Mouse (Mus musculus) regulatory T cell (primary cell): Measurements from ENCODE around the gene Ptcra.

ENCODE experiments used
- in situ Hi-C: fragments of 300-600 bp; cut with MboI, MseI; formaldehyde crosslinking; loops from one replicate; pipeline ENCODE4 v1.15.1; 2025; ENCODE audit warnings: high pct_unique_total_duplicates

The Ptcra gene

DNA sequence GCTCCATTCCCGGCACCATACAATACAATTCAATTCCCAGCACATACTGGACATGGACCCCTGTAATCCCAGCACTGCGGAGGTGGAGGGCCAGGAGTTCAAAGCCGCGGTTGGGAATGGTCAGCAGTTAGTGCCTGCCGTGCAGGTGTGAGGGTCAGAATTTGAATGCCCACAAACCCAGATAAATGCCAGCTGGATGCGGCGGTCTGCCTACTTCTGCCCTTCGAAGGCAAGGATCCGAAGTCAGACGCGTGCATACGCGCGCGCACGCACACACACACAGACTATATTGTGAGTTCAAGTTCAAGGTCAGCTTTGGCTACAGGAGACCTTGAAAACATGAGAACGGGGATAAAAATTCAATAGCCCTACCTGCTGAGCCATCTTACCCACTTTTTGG lies 8.1 kb upstream of the Ptcra start:
- in situ Hi-C loops = no loop called here

DNA sequence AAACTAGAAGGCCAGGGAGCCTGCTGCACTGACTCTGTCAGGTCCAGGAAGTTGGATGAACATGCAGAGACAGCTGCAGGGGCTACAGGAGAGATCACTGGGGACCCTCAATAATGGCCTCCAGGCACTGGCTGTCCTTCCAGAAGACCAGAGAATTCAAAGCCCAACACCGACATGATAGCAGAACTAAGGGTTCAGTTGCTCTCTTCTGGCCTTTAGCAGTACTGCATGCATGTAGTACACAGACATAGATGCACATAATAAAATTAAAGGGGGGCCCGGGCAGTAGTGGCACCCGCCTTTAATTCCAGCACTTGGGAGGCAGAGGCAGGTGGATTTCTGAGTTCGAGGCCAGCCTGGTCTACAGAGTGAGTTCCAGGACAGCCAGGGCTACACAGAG lies 7.5 kb upstream of the Ptcra start:
- in situ Hi-C loops = no loop called here

DNA sequence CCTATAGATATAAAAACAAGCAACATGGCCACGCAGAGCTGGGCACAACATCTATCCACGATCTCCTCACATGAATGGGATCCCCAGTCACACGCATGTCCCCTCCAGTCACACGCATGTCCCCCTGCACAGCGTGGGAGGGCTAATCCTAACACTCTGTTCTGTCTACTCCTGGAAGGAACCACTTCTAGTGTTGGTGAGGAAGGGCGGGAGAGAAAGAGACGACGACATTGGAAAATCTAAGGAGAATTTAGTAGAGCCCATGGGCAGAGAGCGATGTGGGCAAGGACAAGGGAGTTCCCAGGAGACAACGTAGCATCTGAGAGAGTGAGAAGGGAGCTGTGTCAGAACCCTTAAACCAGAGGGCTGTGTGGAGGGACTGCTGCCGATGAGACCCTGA lies 7.0 kb upstream of the Ptcra start:
- in situ Hi-C loops = no loop called here

DNA sequence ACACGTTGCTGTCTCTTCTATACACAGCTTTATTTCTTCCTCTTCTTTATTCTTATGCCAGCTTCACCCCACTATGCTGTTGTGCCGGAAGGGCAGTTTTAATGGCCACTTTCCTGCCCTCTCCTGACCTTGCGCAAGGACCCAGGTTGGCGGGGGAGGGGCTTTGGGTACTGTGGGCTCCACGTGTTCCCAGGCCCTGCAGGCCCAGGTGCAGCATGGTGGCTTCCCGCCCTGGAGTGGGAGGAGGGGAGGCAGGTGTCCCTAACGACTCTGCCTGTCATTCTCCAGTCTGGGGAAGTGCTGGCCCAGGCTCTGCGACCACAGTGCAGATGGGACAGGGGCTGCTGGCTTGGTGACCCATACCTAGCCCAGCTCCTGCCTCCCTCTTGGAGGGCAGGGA lies 4.4 kb upstream of the Ptcra start:
- in situ Hi-C loops = loop anchor here (5.0 kb wide), 1 partner anchor 51 kb away; no protein-coding TSS in a partner anchor

DNA sequence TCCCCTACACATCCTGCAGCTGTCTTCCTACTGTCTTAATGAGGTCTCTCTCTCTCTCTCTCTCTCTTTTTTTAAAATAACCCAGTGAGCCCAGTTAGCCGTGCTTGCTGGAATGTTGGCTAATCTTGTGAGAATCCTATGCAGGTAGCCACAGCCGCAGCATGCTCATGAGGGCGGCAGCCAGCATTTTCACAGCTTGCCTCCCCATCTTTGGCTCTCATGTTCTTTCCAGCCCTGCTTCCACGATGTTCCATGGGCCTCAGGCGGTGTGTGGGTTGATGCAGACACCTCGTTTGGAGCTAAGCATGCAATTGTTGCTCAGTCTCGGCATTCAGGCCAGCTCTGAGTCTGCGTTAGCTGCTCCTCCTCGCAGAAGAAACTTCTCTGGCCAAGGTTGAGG lies 1.4 kb upstream of the Ptcra start:
- in situ Hi-C loops = loop anchor here (5.0 kb wide), 1 partner anchor 48 kb away; no protein-coding TSS in a partner anchor

DNA sequence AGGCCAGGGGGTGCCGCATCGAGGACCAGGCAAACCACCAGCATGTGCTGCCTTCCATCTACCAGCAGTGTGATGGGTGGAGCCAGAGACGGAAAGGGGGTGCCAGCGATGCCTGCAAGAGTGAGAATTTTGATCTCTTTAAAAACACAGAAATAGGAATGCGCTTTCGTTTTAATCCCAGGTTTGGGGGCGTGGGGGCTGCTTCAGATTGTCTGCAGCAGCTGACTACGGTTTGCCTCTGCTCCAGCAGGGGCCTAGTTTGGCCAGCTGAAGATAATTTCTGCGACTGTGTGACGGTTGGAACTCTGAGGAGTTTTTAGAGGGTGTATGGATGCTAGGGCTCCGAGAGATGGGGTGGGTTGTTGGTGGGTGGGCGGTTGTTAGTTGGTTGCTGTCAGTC lies 4.8 kb downstream of the Ptcra start:
- in situ Hi-C loops = no loop called here

DNA sequence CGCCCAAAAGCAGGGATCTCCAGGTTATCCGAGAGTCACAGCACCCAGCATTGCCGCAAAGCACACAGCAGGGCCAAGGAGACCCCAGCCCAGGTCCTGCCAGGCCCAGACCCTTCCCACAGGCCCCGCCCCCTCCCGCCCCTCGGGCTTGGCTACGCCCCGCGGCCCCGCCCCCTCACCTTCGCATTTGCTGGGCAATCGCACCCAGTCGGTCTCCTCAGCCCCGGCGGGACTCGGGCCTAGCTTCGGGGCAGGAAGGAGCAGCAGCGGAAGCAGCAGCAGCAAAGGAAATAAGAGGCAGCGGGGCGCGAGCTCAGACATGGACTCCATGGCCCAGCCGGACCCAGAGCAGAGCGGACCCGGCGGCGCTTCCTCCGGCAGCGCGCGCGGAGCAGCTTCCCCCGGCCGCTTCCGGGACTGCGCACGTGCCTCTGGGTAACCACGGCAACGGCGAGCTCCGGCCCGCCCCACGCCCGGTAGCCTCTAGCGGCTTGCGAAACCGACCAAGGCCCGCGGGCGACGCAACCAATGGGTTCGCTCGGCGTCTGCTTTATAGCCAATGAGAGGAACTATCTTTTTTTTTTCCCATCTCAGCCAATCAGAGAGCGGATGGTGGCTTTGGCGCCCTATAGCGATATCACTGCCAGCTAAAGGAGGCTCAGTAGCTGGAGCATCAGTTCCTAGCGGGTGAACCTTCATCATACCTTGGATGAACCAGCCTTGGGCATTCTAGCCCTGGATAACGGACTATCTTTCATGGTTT lies 11.5 kb downstream of the Ptcra start, which contains the start of gene Cnpy3:
Cnpy3 (minus strand) TSS at position 421 of the 763 bp plus-strand sequence.
- in situ Hi-C loops = no loop called here

DNA sequence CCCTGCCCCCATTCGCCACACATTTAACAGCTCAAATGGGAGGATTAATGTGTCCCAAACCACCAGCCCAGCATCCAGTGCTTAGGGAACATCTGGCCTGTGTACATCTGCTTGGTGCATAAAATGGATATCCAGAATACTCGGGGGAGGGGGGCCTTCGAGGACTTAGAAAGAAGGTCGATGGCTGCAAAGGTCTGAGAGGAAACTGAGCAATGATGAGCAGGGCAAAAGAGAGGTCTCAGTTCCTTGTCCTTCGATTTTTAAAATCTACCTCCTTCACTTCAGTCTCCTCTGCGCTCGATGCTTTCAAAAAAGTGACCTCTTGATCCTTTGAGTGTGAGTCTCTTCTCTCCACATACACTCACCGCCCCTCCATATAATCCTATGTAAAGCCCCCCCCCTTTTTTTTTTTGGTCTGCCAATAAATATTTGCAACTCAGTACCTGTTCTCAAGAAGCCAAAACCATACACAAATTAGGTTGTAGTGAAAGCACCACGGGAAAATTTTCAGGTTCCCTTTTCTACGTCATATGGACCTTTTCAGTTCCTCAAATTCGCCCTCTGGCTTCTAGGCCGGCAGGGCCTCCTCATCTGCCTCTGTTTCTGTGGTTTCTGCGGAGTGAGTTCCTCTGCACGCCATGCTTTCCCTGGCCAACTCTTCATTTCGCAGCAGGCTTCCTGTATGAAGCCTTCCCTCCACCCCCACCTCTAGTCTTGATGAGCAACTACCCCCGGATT lies 12.3 kb downstream of the Ptcra start:
- in situ Hi-C loops = no loop called here

DNA sequence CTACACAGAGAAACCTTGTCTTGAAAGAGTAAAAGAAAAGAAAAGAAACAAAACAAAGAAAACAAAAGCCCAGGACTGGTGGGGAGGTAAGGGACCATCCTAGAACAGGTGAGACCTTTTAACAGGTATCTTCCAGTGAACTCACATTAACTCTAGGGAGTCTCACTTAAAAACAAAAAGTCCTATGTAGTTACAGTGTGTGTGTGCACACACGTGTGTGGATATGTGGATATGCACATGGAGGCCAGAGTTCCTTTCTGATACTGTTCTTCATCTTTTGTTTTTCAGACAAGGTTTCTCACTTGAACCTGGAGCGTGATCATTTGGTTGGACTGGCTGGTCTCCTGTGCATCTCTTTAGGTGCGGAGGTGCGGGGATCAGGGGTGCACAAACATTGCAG lies 12.9 kb downstream of the Ptcra start:
- in situ Hi-C loops = no loop called here

DNA sequence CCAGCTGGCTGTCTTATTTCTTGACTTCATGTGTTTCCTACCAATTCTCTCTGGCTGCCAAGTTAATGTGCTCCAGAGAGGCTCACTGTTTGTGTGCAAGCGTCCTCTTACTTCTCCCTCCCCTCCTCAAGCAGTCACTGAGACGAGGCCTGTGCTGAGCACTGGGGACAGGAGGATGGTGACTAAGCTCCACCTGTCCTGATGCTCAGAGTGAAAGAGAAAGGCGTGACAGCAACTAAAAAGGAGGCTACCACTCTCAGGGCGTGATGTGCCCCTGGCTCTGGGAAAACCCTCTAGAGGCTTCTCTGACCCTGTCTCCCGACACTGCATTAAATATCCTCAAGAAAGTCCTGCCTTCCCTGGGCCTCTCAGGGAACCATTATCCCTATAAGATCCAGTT lies 14.2 kb downstream of the Ptcra start:
- in situ Hi-C loops = no loop called here

DNA sequence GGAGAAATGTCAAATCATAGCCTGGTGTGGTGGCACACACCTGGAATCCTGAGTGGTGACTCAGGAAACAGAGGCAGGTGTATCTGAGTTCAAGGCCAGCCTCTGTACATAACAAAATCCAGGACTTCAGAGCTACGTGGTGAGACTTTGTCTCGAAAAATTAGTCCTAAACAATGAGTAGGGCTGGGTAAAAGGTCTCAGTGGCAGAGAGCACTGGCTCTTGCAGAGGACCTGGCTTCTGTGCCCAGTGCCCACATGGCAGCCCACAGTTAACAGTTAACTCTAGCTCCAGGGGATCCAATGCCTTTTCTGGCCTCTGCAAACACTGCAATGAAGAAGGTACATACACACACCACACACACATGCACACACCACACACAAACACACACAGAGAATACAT lies 15.7 kb downstream of the Ptcra start:
- in situ Hi-C loops = no loop called here

DNA sequence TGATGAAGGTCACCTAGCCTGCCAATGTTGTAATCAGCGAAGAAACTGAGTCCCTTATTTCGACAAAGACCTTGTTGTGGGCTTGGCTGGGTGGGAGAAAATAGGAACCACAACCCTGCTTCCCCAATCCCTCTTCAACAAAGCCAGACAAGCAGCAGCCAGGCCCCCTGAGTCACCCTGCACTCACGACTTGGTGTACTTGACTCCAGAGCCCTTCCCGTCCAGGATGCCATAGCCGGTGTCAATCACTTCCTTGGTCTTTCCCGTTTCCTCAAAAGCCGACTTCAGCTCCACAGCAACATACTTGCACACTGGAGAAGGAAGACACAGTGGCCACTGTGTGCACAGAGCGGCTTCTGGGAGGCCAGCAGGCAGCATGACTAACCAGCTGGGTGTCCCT lies 16.3 kb downstream of the Ptcra start:
- in situ Hi-C loops = no loop called here

DNA sequence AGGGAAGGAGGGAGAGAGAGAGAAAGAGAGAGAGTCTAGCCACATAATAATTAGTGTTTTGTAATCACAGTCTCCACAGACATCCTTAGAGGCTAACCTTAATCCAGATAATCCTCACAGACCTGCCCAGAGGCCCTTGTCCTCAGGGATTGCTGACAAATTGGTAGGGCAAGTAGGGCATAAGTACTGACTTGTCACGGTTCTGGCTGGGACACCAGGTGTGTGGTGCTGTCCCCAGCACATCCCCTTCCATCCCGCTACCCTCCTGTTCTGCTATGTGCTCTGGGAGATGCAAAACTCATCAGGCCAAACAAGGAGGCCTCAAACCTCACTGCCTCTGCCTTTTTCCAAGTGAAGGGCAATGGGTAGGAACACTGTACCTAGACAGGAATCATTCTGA lies 18.0 kb downstream of the Ptcra start:
- in situ Hi-C loops = no loop called here

DNA sequence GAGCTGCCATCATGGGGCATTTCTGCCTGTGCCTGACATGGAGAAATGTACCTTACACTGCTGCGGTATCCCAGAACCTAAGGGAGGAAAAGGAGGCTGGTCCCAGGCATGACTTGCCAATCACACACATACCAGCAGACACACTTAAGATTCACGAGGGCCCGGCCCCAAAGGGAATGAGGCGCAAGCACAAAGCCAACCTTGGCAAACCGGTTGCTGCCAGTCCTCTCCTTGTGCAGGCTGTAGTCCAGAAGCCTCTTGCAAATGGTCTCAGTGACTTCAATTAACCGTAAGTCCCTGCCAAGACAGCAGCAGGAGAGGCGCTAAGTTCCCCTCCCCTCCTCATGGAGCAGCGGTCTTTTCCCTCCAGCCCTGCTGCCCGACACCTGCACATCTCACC lies 20.5 kb downstream of the Ptcra start:
- in situ Hi-C loops = no loop called here

DNA sequence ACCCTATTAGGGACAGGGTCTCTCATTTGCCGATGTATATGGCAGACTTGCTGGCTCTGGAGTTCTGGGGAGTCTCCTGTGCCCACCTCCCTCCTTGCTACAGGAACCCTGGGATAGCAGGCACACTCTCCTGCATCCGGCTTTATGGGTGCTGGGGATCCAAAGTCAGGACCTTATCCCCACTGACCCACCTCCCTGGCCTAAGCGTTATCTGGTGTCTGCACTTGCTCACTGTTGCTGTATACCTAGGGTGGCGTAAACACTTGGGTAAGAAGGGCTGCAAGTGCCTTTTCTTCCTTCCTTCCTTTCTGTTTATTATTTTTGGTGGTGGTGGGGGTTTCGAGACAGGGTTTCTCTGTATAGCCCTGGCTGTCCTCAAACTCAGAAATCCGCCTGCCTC lies 22.2 kb downstream of the Ptcra start:
- in situ Hi-C loops = no loop called here

DNA sequence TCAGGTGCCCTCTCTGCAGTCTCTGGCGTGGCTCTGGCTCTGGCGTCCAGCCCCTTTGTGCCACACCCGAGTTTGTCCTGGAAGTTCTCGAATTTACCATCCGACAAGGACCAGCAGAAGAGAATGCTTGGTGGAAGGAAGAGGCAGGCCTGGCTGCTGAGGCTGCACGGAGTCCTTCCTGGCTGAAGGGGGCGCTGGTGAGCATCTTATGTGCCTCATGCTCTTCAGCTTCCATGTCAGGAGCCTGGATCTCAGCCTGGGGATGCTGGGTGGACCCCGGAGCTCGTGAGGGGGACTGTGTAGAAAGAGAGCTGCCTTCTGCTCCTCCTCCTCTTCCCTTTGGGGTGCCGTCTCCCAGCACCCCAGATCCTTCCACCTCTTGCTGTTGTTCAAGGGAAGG lies 27.4 kb downstream of the Ptcra start:
- in situ Hi-C loops = no loop called here

DNA sequence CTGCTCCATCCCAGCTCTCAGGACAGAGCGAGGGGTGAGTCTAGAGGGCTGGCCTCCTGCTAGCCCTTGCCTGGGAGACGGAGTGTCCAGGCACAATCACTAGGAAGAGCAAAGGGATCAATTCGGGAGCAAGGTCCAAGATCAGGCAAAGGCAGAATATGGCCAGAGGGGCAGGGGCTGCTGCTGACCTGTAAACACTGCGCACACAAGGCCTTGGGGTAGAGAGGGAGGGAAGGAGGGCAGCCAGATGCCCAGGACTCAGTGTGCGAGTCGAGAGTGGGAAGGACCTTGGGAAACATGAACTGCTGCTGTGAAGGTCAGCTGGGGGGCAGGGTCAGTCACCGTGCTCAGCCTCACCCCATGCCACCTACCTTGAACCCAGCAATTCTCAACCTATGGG lies 28.2 kb downstream of the Ptcra start:
- in situ Hi-C loops = no loop called here

DNA sequence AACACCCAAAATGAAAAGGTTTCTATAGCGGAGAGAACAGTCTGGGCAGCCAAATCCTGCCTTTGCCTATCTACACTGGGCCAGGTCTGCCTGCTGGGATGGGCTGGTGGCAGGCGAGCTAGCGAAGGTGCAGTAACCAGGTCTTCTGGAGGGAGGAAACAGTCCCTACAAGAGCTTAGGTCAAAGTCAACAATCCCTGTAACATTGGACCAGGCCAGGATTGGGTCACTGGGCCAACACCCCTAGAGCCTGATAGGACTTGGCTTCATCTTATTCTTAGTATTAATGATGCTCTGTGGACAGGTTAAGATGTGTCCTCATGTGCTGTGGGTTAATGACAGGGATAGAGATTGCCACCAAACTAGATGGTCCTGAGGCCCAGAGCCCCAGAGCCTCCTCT lies 29.5 kb downstream of the Ptcra start:
- in situ Hi-C loops = no loop called here

DNA sequence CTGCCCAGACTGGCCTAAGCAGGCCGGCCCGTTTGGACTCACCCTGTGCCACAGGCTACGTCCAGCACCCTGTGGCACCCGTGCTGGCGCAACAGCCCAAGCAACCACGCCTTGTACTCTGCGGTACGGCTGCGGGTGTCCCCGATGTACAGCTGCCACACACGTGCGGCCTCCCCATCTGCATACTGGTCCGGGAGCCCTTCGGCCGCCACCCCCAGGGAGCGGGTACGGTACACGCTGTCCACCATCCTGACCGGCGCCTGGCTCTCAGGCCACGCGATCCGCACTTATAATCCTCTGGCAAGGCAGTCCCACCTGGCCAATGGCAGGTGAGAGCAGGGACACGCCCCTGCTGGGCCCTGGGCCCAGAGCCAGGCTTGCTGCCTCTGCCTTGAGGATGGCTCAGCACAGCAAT lies 34.6 kb downstream of the Ptcra start, which contains the start of gene Gnmt:
Gnmt (minus strand) TSS at position 265 of the 415 bp plus-strand sequence.
- in situ Hi-C loops = no loop called here

DNA sequence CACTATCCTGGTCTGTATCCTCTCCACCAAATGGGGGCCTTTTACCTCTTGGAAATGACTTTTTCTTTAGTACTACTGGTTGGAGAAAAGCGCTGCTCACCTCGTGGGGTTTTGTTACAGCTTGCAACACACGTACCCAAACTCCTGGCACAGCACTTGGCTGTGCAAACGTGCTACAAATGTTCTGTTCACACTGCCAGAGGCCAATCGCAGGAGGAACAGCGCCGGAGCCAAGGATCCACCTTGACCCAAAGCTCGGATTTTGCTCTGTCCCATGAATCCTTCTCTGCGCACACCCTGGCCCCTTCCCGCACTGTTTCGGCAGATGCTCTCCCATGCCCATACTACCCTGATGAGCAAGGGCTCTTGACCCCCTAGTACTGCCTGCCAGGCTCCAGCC lies 35.0 kb downstream of the Ptcra start:
- in situ Hi-C loops = no loop called here

DNA sequence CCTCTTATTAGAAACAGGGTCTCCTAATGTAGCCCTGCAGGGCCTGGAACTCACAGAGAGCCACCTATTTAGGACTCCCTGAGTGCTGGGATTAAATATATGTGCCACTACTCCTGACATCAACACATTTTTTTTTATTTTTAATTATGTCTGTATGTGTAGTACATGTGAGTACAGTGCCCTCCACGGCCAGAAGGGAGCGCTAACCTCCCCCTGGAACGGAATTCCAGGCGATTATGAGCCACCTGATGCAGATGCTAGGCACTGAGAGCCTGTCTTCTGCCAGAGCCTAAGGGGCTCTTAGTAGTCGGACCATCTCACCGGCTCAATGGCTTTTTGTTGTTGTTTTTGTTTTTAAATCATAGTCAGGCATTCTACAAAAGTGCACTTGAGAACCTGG lies 35.5 kb downstream of the Ptcra start:
- in situ Hi-C loops = no loop called here

DNA sequence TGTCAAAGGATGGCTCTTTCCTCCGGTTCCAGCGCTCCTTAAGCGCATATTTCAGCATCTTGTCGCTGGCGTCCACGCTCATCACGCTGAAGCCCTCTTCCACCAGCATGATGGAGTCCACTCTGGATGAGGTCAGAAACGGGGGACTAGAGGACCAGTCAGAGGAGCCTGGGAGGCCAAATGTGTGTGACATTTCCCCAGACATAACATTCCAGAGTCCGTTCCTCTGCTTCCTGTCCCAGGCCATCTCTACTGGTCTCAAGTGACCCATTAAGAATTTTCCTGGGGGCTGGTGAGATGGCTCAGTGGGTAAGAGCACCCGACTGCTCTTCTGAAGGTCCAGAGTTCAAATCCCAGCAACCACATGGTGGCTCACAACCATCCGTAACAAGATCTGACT lies 36.2 kb downstream of the Ptcra start:
- in situ Hi-C loops = no loop called here
